Mouse (Mus musculus) testis, adult 2 months (tissue): ENCODE data around the gene Acsl6.

Experiments used
- CTCF ChIP-seq: fragments of 200-500 bp; IDR thresholded peaks from 2 replicates; pipeline ENCODE4 v1.5.1; 2012; ENCODE audit warnings: low read depth, mild to moderate bottlenecking, inconsistent platforms, low read length, moderate library complexity; ENCODE audit not compliant: control insufficient read depth, insufficient read depth, insufficient replicate concordance
- POLR2A ChIP-seq: fragments of 200-500 bp; IDR thresholded peaks from 2 replicates; pipeline ENCODE4 v1.6.1; 2012; ENCODE audit warnings: low read depth, mild to moderate bottlenecking, inconsistent platforms, low read length, moderate library complexity; ENCODE audit not compliant: control insufficient read depth

GRCm38 (mm10) chr11:54410612-54411011 lies 107.0 kb downstream of the Acsl6 start:
- TF ChIP-seq CTCF (no peak), POLR2A (no peak)
